Mouse (Mus musculus): Measurements from ENCODE around the gene Wdr5.

- no peak for TF ChIP-seq CTCF (IDR thresholded peaks at IDR 0.05; ENCODE audit: extremely low read depth, insufficient read length, insufficient replicate concordance, low read depth, low read length)
- TF ChIP-seq POLR2A (IDR thresholded peaks at IDR 0.05; ENCODE audit: low read depth, low read length): no peak
These were observed 27.5 kb upstream of the Wdr5 start for GRCm38 (mm10) chr2:27487336-27488049.
